Mouse (Mus musculus): ENCODE data around the gene Lsm4. TPM values are rescaled to one million over a fixed set of nuclear protein-coding genes. Genes with fewer than 3 reads are reported as not detected.

Gene Lsm4
- total and polyA plus RNA-seq, 3 experiments: 152 to 2,024 (median 514) TPM

DNA sequence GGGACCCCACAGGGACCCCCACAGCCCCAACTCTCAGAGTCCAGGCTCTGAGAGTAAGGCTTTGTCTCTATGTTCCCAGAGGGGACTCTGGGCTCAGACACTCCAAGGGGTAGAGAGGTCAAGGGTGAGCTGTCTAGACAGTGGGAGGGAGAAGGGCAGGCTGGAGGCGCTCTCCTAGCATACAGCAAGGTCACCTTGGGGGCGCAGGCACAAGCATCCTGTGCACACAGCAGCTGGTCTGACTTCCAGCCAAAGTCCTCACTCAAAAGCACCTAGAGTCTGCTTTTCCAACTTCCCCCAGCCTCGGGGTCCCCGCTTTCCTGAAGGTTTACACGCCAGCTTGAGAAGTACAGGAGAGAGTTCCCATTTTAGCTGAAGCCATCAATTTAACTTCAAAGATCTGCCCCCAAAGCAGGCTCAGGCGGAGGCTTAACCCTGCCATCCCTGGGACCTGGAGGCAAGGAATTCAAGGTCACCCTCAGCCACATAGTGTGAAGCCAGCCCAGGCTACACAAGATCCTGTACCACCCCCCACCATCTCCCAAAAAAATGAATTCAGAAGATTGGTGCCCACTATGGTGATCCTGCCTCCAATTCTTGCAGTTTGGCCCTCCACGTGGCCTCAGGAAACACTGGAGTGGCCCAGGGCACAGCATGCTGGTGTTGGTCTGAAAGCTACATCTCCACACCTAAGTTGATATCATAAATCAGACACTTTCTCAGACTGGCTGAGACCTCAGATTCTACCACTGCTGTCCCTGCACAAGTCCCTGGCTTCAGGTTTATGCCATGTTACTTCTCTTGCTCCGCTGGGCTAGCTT, 25.5 kb upstream of the Lsm4 start:
- H3K27ac ChIP-seq (ENCODE audit: control insufficient read depth, low read depth, low read length): no peak overlapping the region
- no peak overlapping the region for H3K9ac ChIP-seq (ENCODE audit: control insufficient read depth, low read depth, low read length, poor library complexity, severe bottlenecking)
- no peaks in the 10 kb centered on the region for H3K79me2 ChIP-seq (ENCODE audit: control insufficient read depth, insufficient read depth, low read length, poor library complexity)
- H3K9me3 ChIP-seq (replicated peaks; ENCODE audit: insufficient read depth, low read length): no peaks in the 10 kb centered on the region
- no peak for TF ChIP-seq MYB (IDR thresholded peaks at IDR 0.05; ENCODE audit: low read depth, low read length)
- no peak for TF ChIP-seq USF1 (IDR thresholded peaks at IDR 0.05; ENCODE audit: low read depth, low read length)
- no peak for TF ChIP-seq GATA1 (IDR thresholded peaks at IDR 0.05; ENCODE audit: low read depth, low read length)
- TF ChIP-seq GABPA (IDR thresholded peaks at IDR 0.05; ENCODE audit: low read depth, low read length): no peak
- no peak for TF ChIP-seq HCFC1 (IDR thresholded peaks at IDR 0.05; ENCODE audit: low read depth, low read length)
- TF ChIP-seq EP300 (IDR thresholded peaks at IDR 0.05; ENCODE audit: low read depth in 1 of 2, low read length in 2 of 2): no peak
- TF ChIP-seq RCOR1 (IDR thresholded peaks at IDR 0.05; ENCODE audit: low read depth, low read length): no peak
- TF ChIP-seq NELFE (IDR thresholded peaks at IDR 0.05; ENCODE audit: low read depth, low read length): no peak
- TF ChIP-seq BHLHE40 (IDR thresholded peaks at IDR 0.05; ENCODE audit: borderline replicate concordance, low read depth, low read length): no peak
- TF ChIP-seq ZNF384 (IDR thresholded peaks at IDR 0.05; ENCODE audit: low read depth, low read length): no peak
- TF ChIP-seq MEF2A (IDR thresholded peaks at IDR 0.05; ENCODE audit: extremely low read depth, insufficient replicate concordance, low read depth, low read length, poor library complexity, severe bottlenecking): no peak
- TF ChIP-seq TCF12 (IDR thresholded peaks at IDR 0.05; ENCODE audit: low read depth, low read length): no peak
- no peak for TF ChIP-seq JUND (IDR thresholded peaks at IDR 0.05; ENCODE audit: low read depth, low read length)
- TF ChIP-seq NRF1 (IDR thresholded peaks at IDR 0.05; ENCODE audit: insufficient read depth, low read depth, low read length, poor library complexity, severe bottlenecking): no peak
- TF ChIP-seq TAL1 (IDR thresholded peaks at IDR 0.05; ENCODE audit: low read length): no peak
- no peak for TF ChIP-seq TBP (IDR thresholded peaks at IDR 0.05; ENCODE audit: low read depth, low read length)
- no peak for TF ChIP-seq ZKSCAN1 (IDR thresholded peaks at IDR 0.05; ENCODE audit: low read depth, low read length)
- no peak for TF ChIP-seq ZMIZ1 (IDR thresholded peaks at IDR 0.05; ENCODE audit: low read depth, low read length)
- TF ChIP-seq ZC3H11A (IDR thresholded peaks at IDR 0.05; ENCODE audit: low read depth, low read length): no peak
- no peak for TF ChIP-seq ELF1 (IDR thresholded peaks at IDR 0.05; ENCODE audit: low read depth, low read length)
- H3K36me3 ChIP-seq (ENCODE audit: control insufficient read depth in 1 of 2, insufficient read depth in 2 of 2, low read length in 2 of 2): peaks cover 2 to 24% of the 10 kb centered on the region in 2 experiments; a peak in 3 of 4 replicates
- no peaks in the 10 kb centered on the region for H3K27me3 ChIP-seq (ENCODE audit: control insufficient read depth in 1 of 2, insufficient read depth in 2 of 2, low read length in 2 of 2)
- no peak for DNase-seq (ENCODE audit: low read depth, low spot score)
- H3K4me3 ChIP-seq (ENCODE audit: control insufficient read depth in 1 of 2, insufficient read depth in 1 of 2, low read depth in 2 of 2, low read length in 2 of 2): no peak overlapping the region
- H3K4me1 ChIP-seq (ENCODE audit: control insufficient read depth in 1 of 2, insufficient read depth in 2 of 2, low read length in 2 of 2): peaks cover 9 to 30% of the 10 kb centered on the region in 2 experiments

All from MEL (cell line).